Mouse (Mus musculus) olfactory bulb, adult 2 months (tissue): ENCODE data around the gene Ccdc22.

Experiments used
- CTCF ChIP-seq: fragments of 200-500 bp; IDR thresholded peaks from 2 replicates; pipeline ENCODE4 v1.5.1; 2012; ENCODE audit warnings: low read depth, mild to moderate bottlenecking, low read length, moderate library complexity; ENCODE audit not compliant: insufficient read depth
- POLR2A ChIP-seq: fragments of 200-500 bp; IDR thresholded peaks from 2 replicates; pipeline ENCODE4 v1.6.1; 2012; ENCODE audit warnings: mild to moderate bottlenecking, low read depth, low read length, moderate library complexity; ENCODE audit not compliant: insufficient read depth

GRCm38 (mm10) chrX:7570481-7571175 lies 34.7 kb downstream of the Ccdc22 start:
- TF ChIP-seq CTCF (no peak), POLR2A (no peak)
